Mouse (Mus musculus) spleen, adult 2 months (tissue): ENCODE measurements around the gene Maob.

ENCODE experiments used
- CTCF ChIP-seq: fragments of 200-500 bp; IDR thresholded peaks from 2 replicates; pipeline ENCODE4 v1.5.1; 2011; ENCODE audit warnings: mild to moderate bottlenecking, inconsistent platforms; ENCODE audit not compliant: insufficient read depth, insufficient read length, insufficient replicate concordance; ENCODE audit errors: extremely low read depth
- POLR2A ChIP-seq: fragments of 200-500 bp; IDR thresholded peaks from 2 replicates; pipeline ENCODE4 v1.6.1; 2011; ENCODE audit warnings: low read depth, low read length, inconsistent platforms

DNA sequence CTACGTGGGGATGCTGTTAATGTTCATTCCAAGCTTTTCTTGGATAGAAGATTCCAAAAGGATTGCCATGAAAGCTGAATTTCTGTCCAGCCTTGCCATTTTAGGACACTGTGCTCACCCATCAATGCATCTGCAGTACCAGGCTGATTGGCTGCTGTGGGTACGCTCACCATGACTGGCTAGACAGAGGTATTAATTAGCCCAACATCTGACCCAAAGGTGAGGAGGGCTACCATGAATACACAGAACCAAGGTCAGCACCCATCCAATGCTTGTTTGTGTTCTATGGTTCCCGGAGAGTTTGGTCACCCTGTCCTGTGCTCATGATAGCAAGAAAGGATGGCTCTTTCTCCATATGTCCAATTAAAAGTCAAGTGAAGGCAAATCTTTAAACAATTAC is 1.2 kb downstream of the Maob start:
- no peak for TF ChIP-seq CTCF
- TF ChIP-seq POLR2A = no peak
